Mouse (Mus musculus): ENCODE measurements around the gene Mapk1ip1.

Mapk1ip1 gene

GRCm38 (mm10) chr7:138845544-138846391 lies at the start of gene Mapk1ip1, which contains the start of gene Ppp2r2d:
Mapk1ip1 (minus strand) TSS chr7:138846273.
Ppp2r2d (plus strand) TSS chr7:138846079.
- DNase-seq, result peak; percentile 100

DNA sequence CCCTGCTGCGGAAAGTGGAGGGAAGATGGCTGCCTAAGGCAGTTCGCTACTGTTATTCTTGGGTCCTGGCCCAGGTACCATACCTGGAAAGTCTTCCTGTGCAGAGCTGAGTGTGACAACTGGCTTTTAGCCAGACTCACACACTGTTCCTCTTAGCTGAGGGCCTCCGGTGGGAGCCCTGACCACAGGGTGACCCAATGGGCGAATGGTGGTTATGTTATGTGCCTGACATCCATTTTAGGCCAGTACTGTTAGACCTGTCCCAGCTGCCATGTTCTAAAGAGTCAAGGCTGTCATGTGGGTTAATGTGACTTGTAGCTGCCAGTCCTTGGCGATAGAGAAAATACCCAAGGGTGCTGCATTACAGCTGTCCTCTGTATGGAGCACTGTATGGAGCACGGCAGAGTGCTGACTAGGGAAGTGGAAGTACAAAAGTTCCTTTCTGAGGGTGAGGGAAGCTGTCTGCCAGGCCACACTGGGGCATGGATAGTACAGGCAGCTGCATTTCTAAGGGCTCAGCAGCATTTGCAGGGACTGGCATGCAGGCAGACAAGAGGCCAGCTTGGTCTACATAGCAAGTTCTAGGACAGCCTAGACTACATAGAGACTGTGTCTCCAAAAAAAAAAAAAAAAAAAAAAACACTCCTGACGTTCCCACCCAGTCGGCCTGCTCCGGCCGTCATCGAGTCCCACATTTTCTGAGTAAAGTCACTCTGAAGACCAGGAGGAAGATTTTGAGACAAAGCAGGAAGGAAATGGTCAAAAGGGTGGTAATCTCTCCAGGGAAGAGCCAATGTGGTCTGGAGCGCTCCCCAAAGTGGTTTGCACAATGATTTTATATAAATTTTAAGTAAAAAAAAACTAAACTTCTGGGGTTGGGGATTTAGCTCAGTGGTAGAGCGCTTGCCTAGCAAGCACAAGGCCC lies 39.6 kb upstream of the Mapk1ip1 start:
- peak; percentile 88 for DNase-seq

DNA sequence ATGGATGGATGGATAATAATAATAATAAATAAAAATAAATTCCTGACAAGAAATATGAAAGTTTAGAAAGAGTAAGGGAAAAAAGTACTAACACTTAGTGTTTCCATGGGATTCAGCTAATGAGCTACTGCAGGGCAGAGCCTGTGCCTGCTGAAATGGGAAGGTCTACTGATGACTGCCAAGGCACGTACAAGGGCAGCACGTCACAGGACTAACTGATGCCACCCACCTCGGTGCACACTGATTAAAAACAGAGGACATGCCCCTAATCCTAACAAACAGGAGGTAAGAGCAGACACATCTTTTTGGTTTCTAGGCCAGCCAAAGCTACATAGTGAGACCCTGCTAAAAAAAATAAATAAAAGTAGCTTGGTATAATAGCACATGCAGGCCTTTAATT lies 37.7 kb upstream of the Mapk1ip1 start:
- peak; percentile 52 for DNase-seq

DNA sequence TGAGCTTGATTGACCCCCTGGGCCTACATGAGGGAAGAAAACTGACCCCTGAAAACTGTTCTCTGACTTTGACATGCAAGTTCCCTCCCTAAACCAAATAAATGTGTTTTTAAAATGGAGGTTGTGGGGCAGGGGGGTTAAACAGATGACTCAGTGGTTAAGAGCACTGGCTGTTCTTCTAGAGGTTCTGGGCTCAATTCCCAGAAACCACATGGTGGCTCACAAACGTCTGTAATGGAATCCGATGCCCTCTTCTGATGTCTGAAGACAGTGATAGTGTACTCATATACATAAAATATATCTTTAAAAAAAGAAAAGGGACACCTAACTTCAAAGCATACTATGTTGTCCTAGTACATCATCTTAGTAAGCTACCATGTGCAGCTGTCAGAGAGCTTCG lies 29.0 kb upstream of the Mapk1ip1 start:
- peak; percentile 33 for DNase-seq

DNA sequence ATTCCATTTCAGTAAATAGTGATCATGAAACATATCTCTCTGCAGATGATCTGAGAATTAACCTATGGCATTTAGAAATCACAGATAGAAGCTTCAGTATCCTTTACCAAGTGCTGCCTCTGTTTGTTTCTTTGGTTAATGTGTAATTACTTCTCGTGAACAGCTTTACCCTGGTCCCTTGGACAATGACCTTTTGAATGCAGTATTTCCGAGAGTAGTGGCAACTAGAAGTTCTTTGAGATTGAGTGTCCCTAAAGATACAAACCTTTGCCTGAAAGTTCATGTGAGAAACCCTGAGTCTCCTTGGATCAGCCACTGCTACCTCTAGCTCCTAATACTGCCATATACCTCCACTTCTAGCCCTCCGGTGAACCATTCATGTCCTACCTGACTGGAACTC lies 26.9 kb upstream of the Mapk1ip1 start:
- no peak for DNase-seq

DNA sequence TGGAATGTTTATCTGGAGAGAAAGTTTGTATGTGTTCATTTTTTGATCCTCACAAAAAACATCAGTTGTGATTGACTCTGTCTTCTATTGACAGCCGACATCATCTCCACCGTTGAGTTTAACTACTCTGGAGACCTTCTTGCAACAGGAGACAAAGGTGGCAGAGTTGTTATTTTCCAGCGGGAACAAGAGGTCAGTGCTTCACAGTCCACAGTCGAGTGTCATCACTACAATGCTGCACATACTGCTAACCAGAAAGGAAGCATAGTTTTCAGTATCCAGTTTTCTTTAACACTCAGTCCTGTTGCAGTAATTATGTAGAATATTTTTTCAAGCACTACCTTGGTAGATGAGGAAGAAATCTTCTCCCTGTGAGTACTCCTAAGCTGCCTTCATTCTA lies 22.2 kb upstream of the Mapk1ip1 start:
- DNase-seq, result peak; percentile 4

DNA sequence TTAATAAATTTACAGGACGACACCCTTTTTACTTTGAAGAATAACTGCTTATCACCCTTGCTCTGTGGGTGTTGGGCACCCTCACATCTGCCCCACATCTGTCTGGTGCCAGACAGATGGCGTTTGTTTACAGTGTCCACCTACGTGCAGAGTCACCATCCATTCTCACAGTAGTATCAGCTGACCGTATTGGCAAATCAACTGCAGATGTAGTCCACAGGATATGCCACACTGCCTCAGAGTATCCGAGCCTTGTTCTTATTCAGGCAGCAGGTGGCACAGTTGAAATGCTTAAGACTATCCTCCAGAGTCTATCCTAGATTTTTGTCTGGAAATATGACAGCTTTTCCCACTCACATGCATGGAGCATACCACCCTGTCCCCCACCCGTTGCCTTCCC lies 21.2 kb upstream of the Mapk1ip1 start:
- DNase-seq, result peak; percentile 78

DNA sequence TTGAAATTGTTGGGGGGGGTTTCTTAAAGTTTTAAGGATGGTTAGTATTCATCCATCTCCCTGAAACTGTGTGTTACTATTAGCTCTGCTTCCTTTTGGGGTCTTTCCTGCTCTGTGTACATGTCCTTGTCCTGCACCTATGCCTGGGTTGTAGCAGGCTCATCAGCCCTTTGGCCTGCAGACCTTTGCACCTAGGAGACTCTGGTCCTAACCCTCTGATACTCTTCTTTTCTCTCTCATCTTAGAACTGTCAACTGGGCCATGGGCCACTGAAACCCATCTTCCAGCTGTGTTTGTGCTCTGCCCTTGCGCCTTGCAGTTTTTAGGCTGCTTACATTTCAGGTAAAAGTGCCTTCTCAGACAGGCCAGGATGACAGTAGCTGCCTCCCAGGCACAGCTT lies 18.7 kb upstream of the Mapk1ip1 start:
- peak; percentile 28 for DNase-seq

DNA sequence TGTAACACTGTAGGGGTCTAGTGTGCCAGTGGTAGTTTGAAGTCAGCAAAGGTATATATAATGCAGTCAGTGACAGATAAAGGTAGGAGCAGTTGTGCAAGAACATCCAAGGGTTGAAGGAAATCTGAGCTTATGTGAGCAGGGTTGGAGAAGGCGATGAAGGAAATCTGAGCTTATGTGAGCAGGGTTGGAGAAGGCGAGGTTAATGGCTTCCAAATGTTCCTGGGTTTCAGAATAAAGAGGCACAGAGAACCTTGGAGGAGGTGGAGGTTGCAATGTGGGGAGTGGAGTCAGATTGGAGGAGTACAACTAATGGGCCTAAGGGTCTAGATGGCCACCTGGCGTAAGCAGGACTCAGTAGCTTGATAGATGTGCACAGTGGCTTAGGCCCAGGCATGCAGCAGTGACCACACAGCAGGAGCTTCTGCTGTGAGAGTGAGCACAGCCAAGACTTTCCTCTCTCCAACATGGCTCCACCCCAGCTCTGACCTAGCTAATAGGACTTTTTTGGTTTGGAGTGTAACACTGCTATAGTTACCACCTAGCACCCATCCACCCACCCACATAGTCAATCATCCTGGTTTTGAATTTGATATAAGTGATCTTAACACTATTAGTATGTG lies 18.0 kb upstream of the Mapk1ip1 start:
- peak; percentile 85 for DNase-seq

- DNase-seq, result peak; percentile 29
Measured at GRCm38 (mm10) chr7:138856670-138857069, 10.6 kb upstream of the Mapk1ip1 start.

DNA sequence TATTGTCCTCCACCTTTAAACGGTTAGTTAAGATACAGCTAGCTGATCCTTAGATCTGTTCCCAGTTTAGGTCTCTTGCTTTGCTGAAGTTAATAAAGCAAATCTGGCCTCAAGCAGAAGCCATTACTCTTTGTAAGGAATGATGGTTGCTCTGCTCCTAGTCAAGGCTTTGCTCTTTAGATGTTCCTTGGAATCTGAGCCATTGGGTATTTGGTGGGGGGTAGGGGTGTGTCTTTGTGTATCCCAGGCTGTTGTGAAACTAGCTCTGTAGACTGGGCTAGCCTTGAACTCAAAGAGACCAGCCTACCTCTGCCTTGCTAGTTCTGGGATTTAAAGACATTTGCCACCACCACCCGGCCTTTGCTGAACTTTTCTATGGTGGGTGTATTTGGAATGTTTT lies 8.1 kb upstream of the Mapk1ip1 start:
- DNase-seq, result peak; percentile 69

DNA sequence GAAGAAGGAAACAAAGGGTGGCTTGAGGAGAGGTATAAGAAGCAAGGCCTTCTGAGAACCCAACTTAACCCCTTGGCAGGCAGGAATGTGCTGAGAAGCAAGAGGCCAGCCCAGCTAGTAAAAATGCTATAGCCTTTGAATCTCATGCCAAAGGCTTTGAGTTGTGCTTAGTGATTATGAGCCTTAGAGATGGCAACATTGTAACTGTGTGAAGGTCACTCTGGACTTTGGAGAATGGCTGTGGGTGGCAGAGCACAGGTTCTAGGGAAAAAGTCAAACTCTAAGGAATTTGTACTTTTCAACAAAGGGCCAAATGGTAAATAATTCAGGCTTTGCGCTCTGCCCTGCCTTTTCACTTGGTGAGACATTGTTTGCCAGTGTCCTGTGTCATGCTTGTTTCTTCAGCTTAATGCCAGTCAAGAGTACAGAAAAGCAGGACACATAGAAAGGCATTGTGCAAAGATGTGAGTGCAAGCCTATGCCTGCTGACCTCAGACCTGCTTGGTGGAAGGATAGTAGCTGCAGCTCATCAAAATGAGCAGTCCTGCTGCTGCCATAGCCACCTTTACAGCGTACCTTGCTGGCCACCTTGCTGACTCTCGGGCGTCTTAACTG lies 7.5 kb upstream of the Mapk1ip1 start:
- peak; percentile 61 for DNase-seq

GRCm38 (mm10) chr7:138850083-138850482 lies 4.0 kb upstream of the Mapk1ip1 start:
- peak; percentile 74 for DNase-seq

- peak; percentile 90 for DNase-seq
Measured at GRCm38 (mm10) chr7:138848028-138848920, 2.2 kb upstream of the Mapk1ip1 start.

DNA sequence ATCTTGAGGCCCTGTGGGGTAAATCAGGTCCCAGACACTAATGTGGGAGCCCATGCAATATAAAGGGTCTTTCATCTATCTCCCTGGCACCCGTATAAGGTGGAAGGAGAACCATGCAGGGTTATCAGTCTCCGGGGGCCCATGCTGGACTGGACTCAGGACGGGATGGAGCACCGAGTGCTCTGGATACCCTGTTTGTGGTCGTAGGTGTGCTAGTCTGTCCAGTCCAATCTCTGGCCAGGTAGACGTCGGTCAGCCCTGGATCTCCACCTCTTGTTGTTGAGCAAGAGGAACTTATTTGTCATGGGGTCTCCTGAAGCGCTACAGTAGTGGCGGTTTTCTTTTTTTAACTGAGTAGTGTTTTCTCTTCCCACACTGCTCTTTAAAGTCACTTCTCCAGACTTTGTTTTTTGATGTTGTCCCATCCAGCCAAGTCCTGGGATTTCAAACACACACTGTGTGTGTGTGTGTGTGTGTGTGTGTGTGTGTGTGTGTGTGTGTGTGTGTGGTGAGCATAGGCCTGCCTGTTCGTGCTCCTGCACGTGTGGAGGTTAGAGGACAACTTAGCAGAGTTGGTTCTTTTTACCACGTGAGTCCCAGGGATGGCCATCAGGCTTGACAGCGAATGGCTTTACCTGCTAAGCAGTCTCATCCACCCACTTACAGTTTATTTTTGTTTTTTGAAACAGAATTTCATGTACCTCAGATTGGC lies 1.4 kb upstream of the Mapk1ip1 start:
- peak; percentile 92 for DNase-seq

DNA sequence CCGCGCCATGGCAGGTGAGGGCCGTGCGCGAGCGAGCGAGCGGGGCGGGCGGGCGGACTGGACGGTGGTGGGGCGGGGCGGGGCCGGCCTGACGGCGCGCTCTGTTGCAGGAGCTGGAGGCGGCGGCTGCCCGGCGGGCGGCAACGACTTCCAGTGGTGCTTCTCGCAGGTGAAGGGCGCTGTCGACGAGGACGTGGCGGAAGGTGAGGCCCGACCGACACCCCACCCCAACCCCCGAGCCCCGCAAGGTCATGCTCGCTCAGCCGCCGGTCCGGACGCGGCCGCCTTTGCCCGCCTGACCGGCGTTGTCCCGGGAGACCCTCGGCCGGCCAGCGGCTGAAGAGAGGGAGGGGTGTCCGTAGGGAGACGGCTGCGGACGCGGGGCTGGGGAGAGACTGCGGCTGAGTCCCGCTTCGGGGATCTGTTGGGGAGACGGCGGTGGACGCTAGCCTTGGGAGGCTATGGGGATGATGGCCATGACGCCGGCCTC lies 474 bp upstream of the Mapk1ip1 start:
- no peak for DNase-seq

DNA sequence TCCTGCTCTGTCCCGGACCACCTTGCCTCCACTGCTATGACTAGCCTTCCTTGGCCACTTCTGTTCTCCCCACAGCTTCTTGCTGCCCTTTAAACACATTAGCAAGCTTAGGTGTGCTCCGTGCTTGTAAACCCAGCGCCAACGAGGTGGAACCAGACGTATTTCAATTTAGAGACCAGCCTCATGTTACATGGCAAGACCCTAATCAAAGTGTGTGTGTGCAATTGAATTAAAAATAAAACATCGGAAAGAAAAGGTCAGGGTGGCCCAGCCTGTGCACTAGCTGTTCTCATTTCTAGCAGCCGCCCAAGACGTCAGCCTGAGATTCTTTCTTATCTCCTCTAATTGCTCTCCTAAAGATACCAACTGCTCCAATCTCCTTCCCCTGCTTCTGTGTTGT lies 962 bp downstream of the Mapk1ip1 start:
- DNase-seq, result peak; percentile 92

- peak; percentile 88 for DNase-seq
Measured at GRCm38 (mm10) chr7:138843421-138843820, 2.7 kb downstream of the Mapk1ip1 start.

GRCm38 (mm10) chr7:138841436-138842151 lies 4.5 kb downstream of the Mapk1ip1 start:
- peak; percentile 88 for DNase-seq

DNA sequence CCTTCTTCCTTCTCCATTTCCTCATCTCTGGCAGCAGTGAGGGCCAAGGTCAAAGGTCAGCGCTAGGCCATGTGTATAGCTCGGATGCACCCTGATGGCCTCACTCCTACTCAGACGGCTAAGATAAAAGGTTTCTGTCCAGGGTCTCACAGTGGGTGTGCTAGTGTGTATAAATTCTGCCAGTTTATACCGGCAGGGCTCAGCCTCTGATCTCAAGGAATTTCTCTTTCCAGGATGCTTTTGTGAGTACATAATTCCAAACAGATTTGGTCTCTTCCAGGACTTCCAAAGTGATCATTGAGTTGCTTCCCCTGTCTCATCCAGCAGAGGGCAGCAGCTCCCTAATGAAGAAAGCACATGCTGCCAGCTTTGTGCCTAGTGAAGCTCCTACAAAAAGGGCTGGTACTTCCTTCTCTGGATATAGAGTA lies 5.5 kb downstream of the Mapk1ip1 start:
- DNase-seq, result peak; percentile 94
